In genomic region chr5:114631336-114631735, GRCm38 (mm10) we compare ENCODE assay signal across 10 mouse cellular contexts. TPM values are rescaled to one million over a fixed set of nuclear protein-coding genes. Genes with fewer than 3 reads are reported as not detected.
DNase-seq lines count a peak whose midpoint lies in the region; ATAC-seq lines count a peak whose summit lies in the region.
"Had no signal": no experiment of that assay in that cellular context is flagged by ENCODE, and none has a peak within 500 bp of the region (broad histone marks: within the 10 kb centered on the region; RNA-seq: fewer than 3 reads in every experiment).

No protein-coding gene starts in this region.

- H3K27ac ChIP-seq in liver, embryonic 11.5 days (ENCODE audit: low read depth, low read length), result no peak overlapping the region

- no peak overlapping the region for H3K4me2 ChIP-seq in liver, embryonic 11.5 days

- no peak for ATAC-seq in liver, embryonic 11.5 days (replicated peaks; ENCODE audit: low FRiP score)

- H3K4me1 ChIP-seq in liver, embryonic 11.5 days (replicated peaks; ENCODE audit: control insufficient read depth, insufficient read depth, low read length), result no peaks in the 10 kb centered on the region

- H3K36me3 ChIP-seq in liver, embryonic 11.5 days (ENCODE audit: control insufficient read depth, insufficient read depth, low read length), result no peaks in the 10 kb centered on the region
- H3K36me3 ChIP-seq in splenic B cell, adult 2 months (ENCODE audit: control insufficient read depth, insufficient read depth, low read length, poor library complexity, severe bottlenecking), result no peaks in the 10 kb centered on the region

- H3K27me3 ChIP-seq in liver, embryonic 11.5 days (replicated peaks; ENCODE audit: control insufficient read depth, insufficient read depth, low read length), result peaks cover 3% of the 10 kb centered on the region; the same call in 1 of the 2 replicates
- H3K27me3 ChIP-seq in splenic B cell, adult 2 months (ENCODE audit: control insufficient read depth, insufficient read depth, low read length, poor library complexity, severe bottlenecking), result no peaks in the 10 kb centered on the region

- no peak overlapping the region for H3K9ac ChIP-seq in liver, embryonic 11.5 days (ENCODE audit: low read depth, low read length)

- H3K4me3 ChIP-seq in liver, embryonic 11.5 days (ENCODE audit: low read depth, low read length), result no peak overlapping the region
- H3K4me3 ChIP-seq: megakaryocyte, embryonic 14.5 days had no signal

- no peaks in the 10 kb centered on the region for H3K9me3 ChIP-seq in liver, embryonic 11.5 days (ENCODE audit: control insufficient read depth, low read length)
- H3K9me3 ChIP-seq: megakaryocyte, embryonic 14.5 days had no signal

- DNase-seq in adrenal gland, postnatal 10 days, result peak; percentile 42
- DNase-seq in adrenal gland, adult 18-20 months (ENCODE audit: low spot score in 2 of 2), result no peak
- peak; percentile 37 for DNase-seq in liver
- no peak for DNase-seq in liver, embryonic 11.5 days (ENCODE audit: low spot score)
- peak; percentile 37 for DNase-seq in c-Kit-positive CD71-positive TER-119-negative erythroid progenitor cells, embryonic 14.5 days (ENCODE audit: low read depth)
- DNase-seq in splenic B cell, adult 2 months (ENCODE audit: low read depth, low spot score), result peak; percentile 66
- DNase-seq in left cerebral cortex, adult 9 months (ENCODE audit: low spot score in 2 of 2), result no peak
- DNase-seq in frontal cortex, postnatal 36 days (ENCODE audit: low spot score in 2 of 2), result no peak
- DNase-seq: layer of hippocampus, adult 9-11 months had no signal

- WGBS in liver, embryonic 11.5 days, result 41% methylated on average over 2 of the region's 2 CpGs

RNA-seq across cellular contexts. Expression of gene Trpv4, which starts 26.9 kb away (rescaled TPM):
- 1 to 10 TPM; 2.8 to 2.9 TPM for total RNA-seq in adrenal gland, postnatal 10 days (2021)
- 1 to 10 TPM; 3.0 to 4.6 TPM for total RNA-seq in adrenal gland, adult 18-20 months (2021)
- 0.56 and 0.78 TPM in 2 replicates for polyA plus RNA-seq in liver, embryonic 11.5 days (2014; fragmentation: Nextera tagmentation; extraction: Ambion mirVana)

RNA-seq across cellular contexts. Expression of gene Gltp, which starts 59.4 kb away (rescaled TPM):
- total RNA-seq in adrenal gland, postnatal 10 days (2021), result 10 to 100 TPM; 31.2 to 38.3 TPM
- total RNA-seq in adrenal gland, adult 18-20 months (2021), result 10 to 100 TPM; 40.7 to 49.2 TPM
- polyA plus RNA-seq in liver, embryonic 11.5 days (2014; fragmentation: Nextera tagmentation; extraction: Ambion mirVana), result 51.3 and 53.4 TPM in 2 replicates

Comparison
In these comparisons a context has a peak if more than half of its experiments do, and no peak if none do; other contexts are left out.
1. DNase-seq: peak in adrenal gland, postnatal 10 days (single experiment), liver (single experiment), c-Kit-positive CD71-positive TER-119-negative erythroid progenitor cells, embryonic 14.5 days (single experiment) and splenic B cell, adult 2 months (single experiment); none in adrenal gland, adult 18-20 months (0 of 2), liver, embryonic 11.5 days (single experiment), left cerebral cortex, adult 9 months (0 of 2) and frontal cortex, postnatal 36 days (0 of 2).